Mouse (Mus musculus): ENCODE data around the gene Klf15. TPM values are rescaled to one million over a fixed set of nuclear protein-coding genes. Genes with fewer than 3 reads are reported as not detected.

Klf15 gene
- polyA plus RNA-seq, 1 experiment = 11.8 TPM

- no peak for DNase-seq (ENCODE audit: low read depth)
- TF ChIP-seq CTCF (IDR thresholded peaks at IDR 0.05; ENCODE audit: borderline replicate concordance, extremely low read depth, insufficient read depth, insufficient read length) (no peak), POLR2A (IDR thresholded peaks at IDR 0.05; ENCODE audit: borderline replicate concordance, extremely low read depth, insufficient read depth, insufficient read length, poor library complexity, severe bottlenecking) (no peak)
These were observed 12.9 kb downstream of the Klf15 start for GRCm38 (mm10) chr6:90475176-90475853.

GRCm38 (mm10) chr6:90475854-90476212 is 13.5 kb downstream of the Klf15 start:
- no peak for DNase-seq (ENCODE audit: low read depth)
- no peak for TF ChIP-seq CTCF (IDR thresholded peaks at IDR 0.05; ENCODE audit: borderline replicate concordance, extremely low read depth, insufficient read depth, insufficient read length)
- no peak for TF ChIP-seq POLR2A (IDR thresholded peaks at IDR 0.05; ENCODE audit: borderline replicate concordance, extremely low read depth, insufficient read depth, insufficient read length, poor library complexity, severe bottlenecking)

- TF ChIP-seq CTCF (IDR thresholded peaks at IDR 0.05; ENCODE audit: borderline replicate concordance, extremely low read depth, insufficient read depth, insufficient read length) (no peak), POLR2A (IDR thresholded peaks at IDR 0.05; ENCODE audit: borderline replicate concordance, extremely low read depth, insufficient read depth, insufficient read length, poor library complexity, severe bottlenecking) (no peak)
- DNase-seq (ENCODE audit: low read depth) = peak; percentile 43
These were observed 14.7 kb downstream of the Klf15 start for GRCm38 (mm10) chr6:90476941-90477518.

- no peak for DNase-seq (ENCODE audit: low read depth)
- TF ChIP-seq CTCF (IDR thresholded peaks at IDR 0.05; ENCODE audit: borderline replicate concordance, extremely low read depth, insufficient read depth, insufficient read length) (no peak), POLR2A (IDR thresholded peaks at IDR 0.05; ENCODE audit: borderline replicate concordance, extremely low read depth, insufficient read depth, insufficient read length, poor library complexity, severe bottlenecking) (no peak)
These were observed 21.9 kb downstream of the Klf15 start for GRCm38 (mm10) chr6:90484249-90484648.

- no peak for DNase-seq (ENCODE audit: low read depth)
- no peak for TF ChIP-seq CTCF (IDR thresholded peaks at IDR 0.05; ENCODE audit: borderline replicate concordance, extremely low read depth, insufficient read depth, insufficient read length)
- no peak for TF ChIP-seq POLR2A (IDR thresholded peaks at IDR 0.05; ENCODE audit: borderline replicate concordance, extremely low read depth, insufficient read depth, insufficient read length, poor library complexity, severe bottlenecking)
These were observed 22.5 kb downstream of the Klf15 start for GRCm38 (mm10) chr6:90484876-90485275.

- TF ChIP-seq POLR2A (IDR thresholded peaks at IDR 0.05; ENCODE audit: borderline replicate concordance, extremely low read depth, insufficient read depth, insufficient read length, poor library complexity, severe bottlenecking) (no peak), CTCF (IDR thresholded peaks at IDR 0.05; ENCODE audit: borderline replicate concordance, extremely low read depth, insufficient read depth, insufficient read length) (no peak)
- DNase-seq (ENCODE audit: low read depth) = no peak
These were observed 24.0 kb downstream of the Klf15 start, which contains the start of gene Aldh1l1 for GRCm38 (mm10) chr6:90486176-90486921. Gene Aldh1l1, plus strand, starts transcription at chr6:90486427.

GRCm38 (mm10) chr6:90487531-90487930 is 25.2 kb downstream of the Klf15 start:
- TF ChIP-seq POLR2A (IDR thresholded peaks at IDR 0.05; ENCODE audit: borderline replicate concordance, extremely low read depth, insufficient read depth, insufficient read length, poor library complexity, severe bottlenecking) (no peak), CTCF (IDR thresholded peaks at IDR 0.05; ENCODE audit: borderline replicate concordance, extremely low read depth, insufficient read depth, insufficient read length) (no peak)
- no peak for DNase-seq (ENCODE audit: low read depth)

- TF ChIP-seq CTCF (IDR thresholded peaks at IDR 0.05; ENCODE audit: borderline replicate concordance, extremely low read depth, insufficient read depth, insufficient read length) = no peak
- no peak for TF ChIP-seq POLR2A (IDR thresholded peaks at IDR 0.05; ENCODE audit: borderline replicate concordance, extremely low read depth, insufficient read depth, insufficient read length, poor library complexity, severe bottlenecking)
- DNase-seq (ENCODE audit: low read depth) = no peak
These were observed 27.2 kb downstream of the Klf15 start for GRCm38 (mm10) chr6:90489532-90489931.

GRCm38 (mm10) chr6:90490976-90491375 is 28.6 kb downstream of the Klf15 start:
- DNase-seq (ENCODE audit: low read depth) = peak; percentile 81
- TF ChIP-seq POLR2A (IDR thresholded peaks at IDR 0.05; ENCODE audit: borderline replicate concordance, extremely low read depth, insufficient read depth, insufficient read length, poor library complexity, severe bottlenecking) (no peak), CTCF (IDR thresholded peaks at IDR 0.05; ENCODE audit: borderline replicate concordance, extremely low read depth, insufficient read depth, insufficient read length) (no peak)

- TF ChIP-seq CTCF (IDR thresholded peaks at IDR 0.05; ENCODE audit: borderline replicate concordance, extremely low read depth, insufficient read depth, insufficient read length) (no peak), POLR2A (IDR thresholded peaks at IDR 0.05; ENCODE audit: borderline replicate concordance, extremely low read depth, insufficient read depth, insufficient read length, poor library complexity, severe bottlenecking) (no peak)
- DNase-seq (ENCODE audit: low read depth) = no peak
These were observed 29.8 kb downstream of the Klf15 start for GRCm38 (mm10) chr6:90491956-90492744.

- no peak for DNase-seq (ENCODE audit: low read depth)
- no peak for TF ChIP-seq CTCF (IDR thresholded peaks at IDR 0.05; ENCODE audit: borderline replicate concordance, extremely low read depth, insufficient read depth, insufficient read length)
- TF ChIP-seq POLR2A (IDR thresholded peaks at IDR 0.05; ENCODE audit: borderline replicate concordance, extremely low read depth, insufficient read depth, insufficient read length, poor library complexity, severe bottlenecking) = no peak
These were observed 31.8 kb downstream of the Klf15 start for GRCm38 (mm10) chr6:90494155-90494554.
